Mouse (Mus musculus) gastrocnemius, postnatal 4 days (tissue): ENCODE data around the gene Melk. TPM values are rescaled to one million over a fixed set of nuclear protein-coding genes. Genes with fewer than 3 reads are reported as not detected.

Experiments
- DNase-seq, 2 experiments: peaks; one replicate each; pipeline ENCODE4 v3.0.0; 2021 to 2022; ENCODE audit warnings: low spot score in 2 of 2, mixed read lengths in 2 of 2
- long read RNA-seq, 2 experiments: library from polyadenylated mRNA; stranded (forward); transcript quantifications; one replicate each; pipeline ENCODE4 v2.0.0; 2021
- total RNA-seq, 2 experiments: library from RNA; stranded (reverse); gene quantifications; 2 replicates each; pipeline ENCODE4 v1.2.3; 2021

The Melk gene
- 1 to 10 TPM; 7.7 to 8.4 TPM for total RNA-seq
- long read RNA-seq, experiment 1, transcript Melk-201 (18 exons, 2,955 nt): major isoform, 20 of 26 reads
- long read RNA-seq, experiment 1, partial matches to known transcripts: 1 of 26 reads
- long read RNA-seq, experiment 1, other reads (novel, unspliced or antisense): 5 of 26 reads
- long read RNA-seq, experiment 2, transcript Melk-201 (18 exons, 2,955 nt): major isoform, 11 of 16 reads
- long read RNA-seq, experiment 2, partial matches to known transcripts: 2 of 16 reads
- long read RNA-seq, experiment 2, other reads (novel, unspliced or antisense): 3 of 16 reads

GRCm38 (mm10) chr4:44300781-44301750 lies at the start of gene Melk:
Gene Melk, plus strand, starts transcription at chr4:44300876.
- peak; percentile 62 to 81 for DNase-seq

GRCm38 (mm10) chr4:44251521-44251920 lies 49.2 kb upstream of the Melk start:
- no peak for DNase-seq

- DNase-seq: no peak
Observed at GRCm38 (mm10) chr4:44251966-44252916, 48.4 kb upstream of the Melk start.

- no peak for DNase-seq
Observed at GRCm38 (mm10) chr4:44253191-44253590, 47.5 kb upstream of the Melk start.

- no peak for DNase-seq
Observed at GRCm38 (mm10) chr4:44254579-44254978, 46.1 kb upstream of the Melk start.

GRCm38 (mm10) chr4:44259126-44259525 lies 41.5 kb upstream of the Melk start:
- no peak for DNase-seq

GRCm38 (mm10) chr4:44260244-44260643 lies 40.4 kb upstream of the Melk start:
- peak in 1 of 2 experiments; percentile 61 for DNase-seq

- no peak for DNase-seq
Observed at GRCm38 (mm10) chr4:44265500-44265899, 35.2 kb upstream of the Melk start.

GRCm38 (mm10) chr4:44267437-44267836 lies 33.2 kb upstream of the Melk start:
- no peak for DNase-seq

GRCm38 (mm10) chr4:44269376-44269817 lies 31.3 kb upstream of the Melk start:
- DNase-seq: no peak

- no peak for DNase-seq
Observed at GRCm38 (mm10) chr4:44271134-44271533, 29.5 kb upstream of the Melk start.

- no peak for DNase-seq
Observed at GRCm38 (mm10) chr4:44281597-44282265, 18.9 kb upstream of the Melk start.

GRCm38 (mm10) chr4:44292534-44292933 lies 8.1 kb upstream of the Melk start:
- DNase-seq: peak in 1 of 2 experiments; percentile 35

- no peak for DNase-seq
Observed at GRCm38 (mm10) chr4:44295837-44296236, 4.8 kb upstream of the Melk start.

GRCm38 (mm10) chr4:44306585-44306984 lies 5.9 kb downstream of the Melk start:
- DNase-seq: no peak

GRCm38 (mm10) chr4:44310429-44310828 lies 9.8 kb downstream of the Melk start:
- DNase-seq: no peak

- no peak for DNase-seq
Observed at GRCm38 (mm10) chr4:44310911-44311310, 10.2 kb downstream of the Melk start.

GRCm38 (mm10) chr4:44316270-44316809 lies 15.7 kb downstream of the Melk start:
- DNase-seq: no peak

- DNase-seq: no peak
Observed at GRCm38 (mm10) chr4:44320448-44320847, 19.8 kb downstream of the Melk start.

GRCm38 (mm10) chr4:44322124-44322523 lies 21.4 kb downstream of the Melk start:
- no peak for DNase-seq
